Mouse (Mus musculus) fat pad, adult 2 months (tissue): ENCODE results near the gene Ppib.

Source experiments
- DNase-seq: peaks from one replicate; pipeline ENCODE4 v3.0.0-alpha.2; 2011; ENCODE audit warnings: low read depth, low spot score; ENCODE audit errors: extremely low read depth

Ppib gene

GRCm38 (mm10) chr9:66059583-66060307, at the start of gene Ppib:
TSS of gene Ppib (plus strand) at chr9:66060222.
- peak; percentile 43 for DNase-seq

- DNase-seq = no peak
These were observed 39.4 kb upstream of the Ppib start for GRCm38 (mm10) chr9:66020601-66021000.

- DNase-seq = no peak
These were observed 21.9 kb upstream of the Ppib start for GRCm38 (mm10) chr9:66038082-66038481.

GRCm38 (mm10) chr9:66038581-66038980, 21.4 kb upstream of the Ppib start:
- no peak for DNase-seq

- DNase-seq = no peak
These were observed 20.7 kb upstream of the Ppib start for GRCm38 (mm10) chr9:66039290-66039689.

GRCm38 (mm10) chr9:66040801-66041200, 19.2 kb upstream of the Ppib start:
- DNase-seq = no peak

GRCm38 (mm10) chr9:66042331-66042730, 17.7 kb upstream of the Ppib start:
- no peak for DNase-seq

GRCm38 (mm10) chr9:66043241-66043640, 16.8 kb upstream of the Ppib start:
- DNase-seq = no peak

GRCm38 (mm10) chr9:66049931-66050601, 10.0 kb upstream of the Ppib start:
- no peak for DNase-seq

- no peak for DNase-seq
These were observed 8.5 kb upstream of the Ppib start for GRCm38 (mm10) chr9:66051493-66051892.

- no peak for DNase-seq
These were observed 7.3 kb upstream of the Ppib start for GRCm38 (mm10) chr9:66052731-66053130.

GRCm38 (mm10) chr9:66053620-66054019, 6.4 kb upstream of the Ppib start:
- no peak for DNase-seq

- DNase-seq = no peak
These were observed 256 bp downstream of the Ppib start for GRCm38 (mm10) chr9:66060308-66060647.

- DNase-seq = no peak
These were observed 964 bp downstream of the Ppib start for GRCm38 (mm10) chr9:66060986-66061385.

- DNase-seq = no peak
These were observed 1.6 kb downstream of the Ppib start for GRCm38 (mm10) chr9:66061656-66062055.

GRCm38 (mm10) chr9:66063446-66063845, 3.4 kb downstream of the Ppib start:
- DNase-seq = no peak

GRCm38 (mm10) chr9:66064316-66064715, 4.3 kb downstream of the Ppib start:
- no peak for DNase-seq

- no peak for DNase-seq
These were observed 6.8 kb downstream of the Ppib start for GRCm38 (mm10) chr9:66066791-66067190.

GRCm38 (mm10) chr9:66067542-66067941, 7.5 kb downstream of the Ppib start:
- no peak for DNase-seq

- no peak for DNase-seq
These were observed 8.0 kb downstream of the Ppib start for GRCm38 (mm10) chr9:66068056-66068455.

GRCm38 (mm10) chr9:66068971-66069391, 9.0 kb downstream of the Ppib start:
- DNase-seq = no peak

GRCm38 (mm10) chr9:66069583-66069982, 9.6 kb downstream of the Ppib start, which contains the start of gene Snx22:
TSS of gene Snx22 (minus strand) at chr9:66069719.
- DNase-seq = no peak

GRCm38 (mm10) chr9:66070151-66070550, 10.1 kb downstream of the Ppib start:
- no peak for DNase-seq
